Mouse (Mus musculus) adrenal gland, postnatal 25 days (tissue): ENCODE measurements around the gene Gemin6. TPM values are rescaled to one million over a fixed set of nuclear protein-coding genes. Genes with fewer than 3 reads are reported as not detected.
"Not testable (repeated sequence)": the region's sequence is repeated elsewhere in the genome, so short reads cannot be mapped to it uniquely, and the experiment has no call there.

ENCODE experiments used
- DNase-seq: peaks from one replicate; pipeline ENCODE4 v3.0.0; 2021; ENCODE audit warnings: mixed read lengths
- long read RNA-seq: library from polyadenylated mRNA; stranded (forward); transcript quantifications from one replicate; pipeline ENCODE4 v2.0.0, GENCODE M21; 2021
- total RNA-seq: library from RNA; stranded (reverse); gene quantifications from 2 replicates; pipeline ENCODE4 v1.2.3, GENCODE M21; 2021

Gemin6 gene
- 10.4 and 11.1 TPM in 2 replicates for total RNA-seq
- long read RNA-seq, transcript Gemin6-201 (3 exons, 1,134 nt), result major isoform, 9 of 14 reads
- long read RNA-seq, partial matches to known transcripts, result 0 of 14 reads
- long read RNA-seq, other reads (novel, unspliced or antisense), result 5 of 14 reads

DNA sequence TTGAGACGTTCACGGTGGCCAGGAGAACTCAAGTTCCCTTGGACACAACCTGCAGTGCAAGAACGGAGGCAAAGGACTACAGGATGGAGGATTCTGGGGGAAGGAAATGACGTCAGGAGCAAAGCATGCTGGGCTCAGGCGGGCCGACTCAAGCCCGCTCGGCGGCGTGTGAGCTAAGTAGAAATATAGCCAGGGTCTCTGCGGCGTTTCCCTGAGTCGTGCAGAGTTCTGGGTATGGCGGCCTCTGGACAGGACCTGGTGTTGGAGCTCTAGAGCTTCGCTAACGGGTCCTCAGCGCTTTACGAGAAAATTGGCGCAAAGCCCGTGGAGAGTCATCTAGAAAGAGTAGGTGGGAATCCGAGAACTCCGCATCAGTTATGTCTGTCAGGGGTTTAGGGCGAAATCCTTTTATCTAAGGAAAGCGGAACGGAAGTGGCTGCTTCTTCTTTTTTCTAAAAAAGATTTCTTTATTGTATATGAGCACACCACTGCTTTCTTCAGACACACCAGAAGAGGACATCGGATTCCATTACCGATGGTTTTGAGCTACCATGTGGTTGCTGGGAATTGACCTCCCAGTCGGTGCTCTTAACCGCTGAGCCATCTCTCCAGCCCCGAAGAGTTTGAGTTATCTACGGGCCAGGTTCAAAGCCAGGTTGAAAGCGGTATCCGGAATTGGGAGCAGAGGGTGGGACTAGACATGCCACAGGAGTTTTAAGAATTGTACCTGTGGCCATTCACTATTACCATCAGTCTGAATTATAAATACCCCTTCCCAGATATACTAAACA is at the start of gene Gemin6:
Gene Gemin6, plus strand, starts transcription at position 116 of the 791 bp plus-strand sequence.
- DNase-seq, result peak; percentile 72

DNA sequence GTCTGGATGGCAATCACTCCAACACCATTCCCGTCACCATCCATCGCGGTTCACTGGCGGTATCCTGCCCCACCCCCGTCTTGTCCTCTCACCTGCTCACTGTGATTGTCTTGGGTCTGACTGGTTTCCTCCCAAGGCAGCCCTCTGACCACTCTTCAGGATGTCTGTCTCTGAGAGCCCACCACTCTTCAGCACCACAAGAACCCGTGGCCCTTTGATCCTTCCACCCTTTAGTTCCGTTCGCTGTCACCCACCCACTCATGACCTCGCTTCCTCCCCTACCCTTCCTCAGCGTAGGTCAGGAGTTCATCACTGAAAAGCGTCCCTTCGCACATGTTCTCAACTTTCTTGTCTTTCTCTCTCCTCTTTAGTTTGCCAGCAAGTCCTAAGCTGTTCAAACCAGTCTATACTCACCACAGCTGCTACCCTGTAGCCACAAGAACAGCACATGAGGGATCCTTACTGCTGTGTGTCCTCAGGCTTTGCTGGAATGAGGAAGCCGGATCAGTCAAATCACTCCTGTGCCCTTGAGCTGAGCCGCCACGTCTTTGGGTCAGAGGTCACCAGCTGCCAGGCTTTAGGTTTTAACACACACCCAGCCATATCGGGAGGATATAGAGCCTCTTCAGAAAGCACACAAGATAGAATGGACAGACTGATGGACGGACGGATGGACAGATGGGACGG is 49.4 kb upstream of the Gemin6 start:
- no peak for DNase-seq

DNA sequence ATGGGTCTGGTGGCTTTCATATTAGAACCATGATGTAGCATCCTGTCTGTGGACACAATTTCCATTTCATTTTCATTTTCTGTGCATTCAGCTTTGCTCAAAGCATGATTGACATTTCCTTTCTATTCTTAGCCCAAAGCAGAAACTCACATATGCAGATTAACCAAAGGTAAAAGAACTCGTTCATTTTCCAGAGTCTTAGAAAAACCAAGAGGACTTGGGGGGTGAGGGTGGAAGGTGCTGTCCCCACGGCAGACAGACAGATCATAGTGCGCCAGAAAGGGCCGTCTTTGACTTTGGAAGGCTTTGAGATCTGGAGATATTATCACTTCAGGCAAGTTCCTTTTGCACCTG is 48.9 kb upstream of the Gemin6 start:
- no peak for DNase-seq

DNA sequence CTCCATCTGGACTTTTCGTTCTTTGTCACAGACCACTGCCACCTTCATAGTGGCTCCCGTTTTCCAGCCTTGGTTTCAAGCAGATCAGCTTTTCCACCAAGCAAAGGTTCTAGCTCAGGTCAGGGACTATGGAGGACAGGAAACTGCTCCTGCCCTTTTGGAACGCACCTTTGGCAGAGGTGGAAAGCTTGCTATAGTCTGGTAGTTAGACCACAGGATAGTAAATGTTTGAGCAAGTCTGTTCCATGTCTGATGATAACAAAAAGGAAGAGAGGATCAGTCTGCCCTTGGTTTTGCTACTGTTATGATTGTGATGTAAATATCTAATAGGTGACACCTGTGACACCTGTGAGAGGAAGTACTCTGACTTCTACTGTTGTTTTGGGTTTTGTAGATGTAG is 48.3 kb upstream of the Gemin6 start:
- DNase-seq, result no peak

DNA sequence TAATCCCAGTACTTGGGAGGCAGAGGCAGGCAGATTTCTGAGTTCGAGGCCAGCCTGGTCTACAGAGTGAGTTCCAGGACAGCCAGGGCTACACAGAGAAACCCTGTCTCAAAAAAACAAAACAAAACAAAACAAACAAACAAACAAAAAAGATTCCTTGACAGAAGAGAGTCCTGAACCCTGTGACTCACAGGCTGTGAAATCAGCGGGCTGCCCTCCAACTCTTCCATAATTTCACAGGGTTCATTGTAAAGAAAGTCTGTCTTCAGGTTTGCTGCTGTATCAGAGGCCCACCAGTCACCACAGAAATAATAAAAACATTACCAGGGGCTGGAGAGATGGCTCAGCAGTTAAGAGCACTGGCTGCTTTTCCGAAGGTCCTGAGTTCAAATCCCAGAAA is 45.4 kb upstream of the Gemin6 start:
- not testable (repeated sequence) for DNase-seq

DNA sequence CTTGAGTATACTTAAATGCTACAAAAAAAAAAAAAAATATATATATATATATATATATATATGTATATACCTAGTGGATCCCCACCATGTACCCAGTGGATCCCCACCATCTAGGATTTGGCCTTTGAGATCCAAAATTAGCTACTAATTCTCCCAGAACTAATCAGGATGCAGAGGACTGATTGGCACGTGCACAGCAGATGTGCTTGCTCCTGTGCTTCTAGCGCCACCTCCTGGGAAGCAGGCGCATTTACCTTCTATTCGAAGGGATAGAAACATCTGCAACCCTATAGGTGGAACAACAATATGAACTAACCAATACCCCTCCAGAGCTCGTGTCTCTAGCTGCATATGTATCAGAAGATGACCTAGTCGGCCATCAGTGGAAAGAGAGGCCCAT is 44.3 kb upstream of the Gemin6 start:
- peak; percentile 72 for DNase-seq

DNA sequence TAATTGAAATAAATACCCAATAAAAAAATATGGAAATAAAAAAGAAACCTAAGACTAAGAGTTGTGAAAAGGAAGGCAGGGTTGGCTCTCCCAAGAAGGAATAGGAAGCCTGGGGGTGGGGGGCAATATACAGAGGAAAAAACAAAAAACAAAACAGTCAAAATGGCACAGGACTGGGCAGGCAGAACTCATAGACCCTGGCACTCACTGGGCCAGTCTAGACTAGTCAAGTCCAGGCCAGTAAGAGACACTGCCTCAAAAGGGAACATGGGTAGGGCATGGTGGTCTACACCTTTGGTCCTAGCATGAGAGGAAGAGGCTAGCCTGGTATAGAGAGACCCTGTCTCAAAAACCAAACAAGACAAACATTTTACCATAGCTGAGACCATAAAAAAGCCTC is 43.8 kb upstream of the Gemin6 start:
- DNase-seq, result no peak

DNA sequence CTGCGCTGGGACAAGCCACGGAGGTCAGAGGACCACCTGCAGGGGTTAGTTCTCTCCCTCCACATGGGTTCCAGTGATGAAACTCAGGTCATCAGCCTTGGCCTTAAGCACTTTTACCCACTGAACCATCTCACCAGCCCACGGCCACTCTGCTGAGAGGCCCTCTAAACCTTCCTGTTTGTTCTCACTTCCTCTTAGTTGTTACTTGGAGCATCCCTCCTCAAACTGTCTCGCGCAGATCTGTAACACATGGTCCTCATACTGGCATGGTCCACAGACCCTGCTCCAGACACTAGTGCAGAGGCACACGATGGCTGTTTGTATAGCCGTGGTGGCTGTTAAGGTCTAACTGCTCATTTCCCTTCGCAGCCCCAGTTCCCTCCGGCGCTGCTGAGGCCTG is 40.6 kb upstream of the Gemin6 start:
- no peak for DNase-seq

DNA sequence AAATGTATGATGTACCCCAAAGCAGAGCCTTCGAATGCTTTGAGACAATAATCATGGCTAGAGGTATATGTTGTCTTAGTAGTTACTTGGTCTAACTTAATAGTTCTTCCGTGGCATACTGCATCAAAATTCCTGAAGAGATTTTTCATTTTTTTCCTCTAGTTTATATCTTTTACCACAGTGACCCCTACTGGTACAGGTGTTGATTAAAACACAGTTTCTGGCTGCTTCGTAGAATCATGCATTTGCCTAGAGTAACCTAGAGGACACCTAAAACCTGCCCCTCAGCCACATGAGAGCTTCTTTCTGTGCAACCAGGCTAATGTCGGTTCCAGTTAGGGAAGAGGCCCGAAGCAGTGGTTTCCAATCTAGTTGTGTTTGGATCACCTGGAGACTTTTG is 31.2 kb upstream of the Gemin6 start:
- DNase-seq, result no peak

DNA sequence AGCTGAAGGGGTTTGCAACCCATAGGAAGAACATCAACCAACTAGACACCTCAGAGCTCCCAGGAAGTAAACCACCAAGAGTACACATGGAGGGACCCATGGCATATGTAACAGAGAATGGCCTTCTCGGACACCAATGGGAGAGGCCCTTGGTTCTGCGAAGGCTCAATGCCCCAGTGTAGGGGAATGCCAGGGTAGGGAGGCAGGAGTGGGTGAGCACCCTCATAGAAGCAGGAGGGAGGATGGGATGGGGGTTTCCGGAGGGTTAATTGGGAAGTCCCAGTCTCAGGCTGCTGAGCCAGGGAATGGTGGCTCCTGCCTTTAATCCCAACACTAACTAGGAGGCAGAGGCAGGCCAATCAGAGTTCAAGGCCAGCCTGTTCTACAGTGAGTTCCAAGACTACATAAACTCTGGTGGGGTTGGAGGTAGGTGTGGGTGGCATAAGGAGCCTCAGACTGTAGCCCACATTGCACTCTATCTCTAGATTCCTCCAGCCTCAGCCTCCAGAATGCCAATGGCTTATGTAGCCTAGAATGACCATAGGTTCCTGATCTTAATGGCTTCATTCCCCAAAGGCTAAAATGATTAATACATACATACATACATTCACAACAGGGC is 25.0 kb upstream of the Gemin6 start:
- no peak for DNase-seq

DNA sequence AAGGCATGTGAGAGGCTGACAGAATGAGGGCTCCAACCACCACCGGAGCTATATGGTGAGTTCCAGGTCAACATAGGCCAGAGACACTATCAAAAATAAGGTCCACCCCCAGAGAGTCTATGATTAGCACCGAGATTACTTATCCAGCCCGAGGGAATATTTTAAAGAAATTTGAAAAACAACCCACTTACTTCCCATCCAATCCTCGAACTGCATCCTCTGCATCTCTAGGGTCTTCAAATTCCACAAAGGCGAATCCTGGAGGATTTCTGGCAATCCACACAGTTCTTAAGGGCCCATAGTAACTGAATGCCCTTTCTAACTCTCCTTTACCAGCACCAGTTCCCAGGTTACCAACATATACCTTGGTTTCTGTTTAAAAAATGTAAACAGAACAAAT is 18.6 kb upstream of the Gemin6 start:
- no peak for DNase-seq

DNA sequence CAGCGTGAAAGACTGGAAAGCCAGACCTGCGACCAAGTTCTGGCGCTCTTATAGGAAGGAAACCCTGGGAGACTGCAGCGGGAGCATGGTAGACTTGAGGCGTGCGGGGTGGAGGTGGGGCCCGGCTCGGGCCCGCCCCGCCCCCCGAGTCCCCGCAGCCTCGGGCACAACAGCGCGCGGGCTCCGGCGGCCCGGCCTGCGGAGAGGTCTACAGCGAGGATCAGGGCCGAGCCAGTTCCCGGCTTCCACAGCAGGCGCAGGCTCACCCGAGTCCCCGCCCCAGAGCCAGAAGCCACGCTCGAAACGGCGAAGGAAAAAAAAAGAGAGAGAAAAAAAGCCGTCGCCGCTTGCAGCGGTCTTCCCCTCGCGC is 18.0 kb upstream of the Gemin6 start:
- peak; percentile 72 for DNase-seq

DNA sequence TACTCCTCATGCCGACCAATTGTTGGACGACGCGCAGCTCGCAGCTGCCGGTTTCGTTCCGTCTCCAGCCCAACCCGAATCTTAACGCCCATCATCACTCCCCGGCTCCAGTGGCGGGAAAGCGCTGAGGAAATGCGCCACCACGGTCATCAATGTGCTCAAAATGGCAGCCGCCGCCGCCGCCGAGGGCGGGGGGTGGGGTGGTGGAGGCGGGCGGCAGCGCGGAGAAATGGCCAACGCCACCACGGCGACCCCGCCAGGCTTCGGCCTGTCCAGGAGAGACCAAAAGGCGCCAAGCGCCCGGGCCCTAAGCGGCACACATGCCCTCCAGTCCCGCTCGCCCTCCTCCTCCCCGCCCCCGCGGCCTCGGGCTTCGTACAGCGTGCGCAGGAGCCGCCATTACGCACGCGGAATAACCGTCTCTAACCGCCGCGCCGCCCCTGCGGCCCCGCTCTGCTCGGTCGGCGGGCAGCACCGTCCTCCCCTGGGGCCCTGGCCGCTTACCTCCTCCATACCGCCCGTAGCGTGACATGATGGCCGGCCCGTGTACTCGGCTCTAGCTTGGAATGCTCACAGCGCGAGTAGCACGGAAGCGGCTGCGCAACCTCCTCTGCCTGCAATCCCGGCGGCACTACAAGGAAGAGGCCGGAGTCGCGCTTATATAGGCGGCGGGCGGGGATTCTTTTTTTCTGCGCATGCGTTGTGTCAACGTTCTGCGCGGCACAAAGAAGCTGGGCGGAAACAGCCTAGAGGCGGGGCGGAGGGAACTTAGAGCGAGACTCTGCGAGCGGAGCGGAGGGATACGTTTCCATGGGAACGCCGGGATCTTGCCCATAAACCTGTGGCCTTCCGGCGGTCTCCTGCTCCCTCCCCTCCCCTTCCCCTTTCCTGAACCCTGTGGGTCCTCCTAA is 17.3 kb upstream of the Gemin6 start, which contains the start of the genes Srsf7 and Ttc39d:
Gene Srsf7, minus strand, starts transcription at position 637 of the 911 bp plus-strand sequence.
Gene Ttc39d, plus strand, starts transcription at position 790 of the 911 bp plus-strand sequence.
- DNase-seq, result peak; percentile 96

DNA sequence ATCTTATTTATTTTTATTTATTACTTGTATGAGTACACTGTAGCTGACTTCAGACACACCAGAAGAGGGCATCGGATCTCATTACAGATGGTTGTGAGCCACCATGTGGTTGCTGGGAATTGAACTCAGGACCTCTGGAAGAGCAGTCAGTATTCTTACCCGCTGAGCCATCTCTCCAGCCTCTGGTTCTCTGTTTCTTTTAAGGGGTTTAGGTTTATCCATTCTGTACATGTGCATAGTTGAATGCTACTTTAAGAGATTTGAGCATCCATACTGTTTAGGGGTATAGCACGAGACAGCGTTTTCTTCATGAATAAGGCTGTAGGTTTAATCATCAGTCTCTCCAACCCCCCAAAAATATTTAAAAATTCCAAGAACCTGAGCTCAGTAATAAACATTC is 10.2 kb upstream of the Gemin6 start:
- DNase-seq, result not testable (repeated sequence)

DNA sequence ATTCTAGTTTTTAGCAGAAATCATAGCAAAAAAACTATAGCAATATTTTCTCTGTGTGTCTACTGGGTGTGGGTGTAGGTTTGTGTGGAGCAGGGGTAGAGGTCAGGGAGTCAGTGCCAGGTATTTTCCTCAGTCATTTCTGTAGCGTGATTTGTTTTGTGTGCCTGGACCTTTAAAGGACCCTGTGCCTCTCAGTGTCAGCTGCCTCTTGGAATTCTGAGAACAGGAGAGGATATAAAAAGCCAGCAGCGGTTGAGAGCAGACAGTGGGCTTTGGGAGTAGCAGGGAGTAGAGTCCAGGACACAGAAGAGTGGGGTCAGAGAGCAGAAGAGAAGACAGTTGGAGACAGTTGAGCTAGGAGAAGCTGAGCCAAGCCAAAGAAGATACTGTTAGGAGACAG is 4.1 kb upstream of the Gemin6 start:
- DNase-seq, result no peak

DNA sequence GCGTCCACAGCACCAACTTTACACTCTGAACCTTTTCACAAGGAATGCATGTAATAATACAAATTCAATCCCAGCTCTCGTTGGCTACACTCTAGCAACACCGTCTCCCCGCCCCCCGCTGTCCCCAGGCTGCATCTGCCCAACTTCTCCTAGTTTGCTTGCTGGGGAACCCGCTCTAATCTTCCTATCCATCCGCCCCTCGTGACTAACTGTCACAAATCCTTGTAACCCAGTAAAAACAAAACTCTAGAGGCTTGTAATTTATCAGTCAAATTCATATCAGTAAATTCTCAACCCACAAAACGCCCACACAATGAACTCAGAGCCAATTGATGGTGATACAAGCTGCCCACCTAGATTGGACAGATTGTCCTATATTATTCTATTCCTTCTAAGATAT is 3.0 kb upstream of the Gemin6 start:
- no peak for DNase-seq

DNA sequence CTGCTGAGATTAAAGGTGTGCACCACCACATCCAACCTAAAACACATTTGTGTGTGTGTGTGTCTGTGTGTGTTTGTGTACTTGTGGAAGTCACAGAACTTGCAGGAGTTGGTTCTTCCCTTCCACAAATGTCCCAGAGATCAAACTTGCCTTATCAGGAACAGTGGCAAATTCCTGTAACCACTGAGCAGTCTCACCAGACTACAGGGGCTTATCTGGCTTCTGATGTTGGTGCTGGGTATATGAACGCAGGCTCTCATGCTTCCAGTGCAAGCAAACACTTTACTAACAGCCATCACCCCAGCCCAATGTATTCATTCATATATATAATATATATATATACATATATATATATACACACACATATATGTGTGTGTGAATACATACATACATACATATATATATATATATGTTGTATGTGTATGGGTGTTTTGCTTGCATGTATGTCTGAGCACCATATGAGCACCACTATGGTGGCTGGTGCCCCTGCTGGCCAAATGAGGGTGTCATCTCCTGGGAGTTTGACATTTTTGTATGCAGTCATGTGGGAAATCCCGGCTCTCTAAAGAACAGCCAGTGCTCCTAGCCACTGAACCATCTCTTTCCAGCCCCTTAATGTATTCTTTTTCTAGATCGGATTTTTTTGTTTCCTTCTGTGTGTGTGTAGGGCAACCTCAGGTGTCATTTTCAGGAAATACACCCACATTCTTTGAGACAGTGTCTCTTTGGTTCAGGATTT is 2.2 kb upstream of the Gemin6 start:
- no peak for DNase-seq

DNA sequence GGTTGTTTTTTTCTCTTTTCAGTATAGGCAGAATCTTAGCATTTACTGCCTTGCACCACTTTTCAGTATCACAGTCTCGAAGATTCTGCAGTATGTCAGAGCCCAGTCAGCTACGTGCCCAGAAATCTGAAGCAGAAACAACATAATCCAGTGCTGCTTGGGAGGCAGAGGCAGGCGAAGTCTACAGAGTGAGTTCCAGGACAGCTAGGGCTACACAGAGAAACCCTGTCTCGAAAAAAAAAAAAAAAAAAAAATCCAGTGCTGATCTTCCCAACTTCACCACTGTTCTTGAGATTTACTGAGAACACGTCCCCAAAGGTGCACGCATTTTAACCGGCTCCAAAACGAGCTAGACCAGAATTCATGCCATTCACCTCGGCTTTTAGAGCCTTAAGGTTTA is 412 bp upstream of the Gemin6 start:
- no peak for DNase-seq

DNA sequence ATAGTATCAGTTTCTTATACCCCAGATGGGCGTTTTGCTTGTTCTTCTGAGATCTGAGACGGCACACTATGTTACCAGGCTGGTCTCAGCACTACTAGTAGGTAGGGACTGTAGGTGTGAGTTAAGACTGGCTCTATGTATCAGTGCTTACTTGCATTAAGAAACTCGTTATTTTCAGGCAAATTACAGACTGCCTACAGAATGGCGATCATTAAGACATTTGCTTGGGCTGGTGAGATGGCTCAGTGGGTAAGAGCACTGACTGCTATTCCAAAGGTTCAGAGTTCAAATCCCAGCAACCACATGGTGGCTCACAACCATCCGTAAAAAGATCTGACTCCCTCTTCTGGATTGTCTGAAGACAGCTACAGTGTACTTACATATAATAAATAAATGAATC is 901 bp downstream of the Gemin6 start:
- not testable (repeated sequence) for DNase-seq

DNA sequence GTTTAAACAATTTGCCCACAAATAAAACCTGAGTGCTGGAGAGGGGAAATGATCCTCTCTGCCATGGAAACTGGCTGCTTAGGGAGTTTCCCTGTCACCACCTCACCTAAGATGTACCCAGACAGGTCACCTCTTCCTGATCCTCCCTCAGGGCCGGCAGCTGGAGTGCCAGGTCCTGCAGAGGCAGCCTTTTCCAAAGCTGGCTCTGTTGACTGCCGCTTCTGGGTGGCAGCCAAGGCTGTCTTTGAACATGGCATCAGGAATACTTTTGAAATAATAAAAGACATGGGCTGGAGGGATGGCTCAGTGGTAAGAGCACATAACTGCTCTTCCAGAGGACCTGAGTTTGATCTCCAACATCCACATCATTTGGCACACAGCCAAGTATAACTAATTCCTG is 5.2 kb downstream of the Gemin6 start:
- peak; percentile 50 for DNase-seq

DNA sequence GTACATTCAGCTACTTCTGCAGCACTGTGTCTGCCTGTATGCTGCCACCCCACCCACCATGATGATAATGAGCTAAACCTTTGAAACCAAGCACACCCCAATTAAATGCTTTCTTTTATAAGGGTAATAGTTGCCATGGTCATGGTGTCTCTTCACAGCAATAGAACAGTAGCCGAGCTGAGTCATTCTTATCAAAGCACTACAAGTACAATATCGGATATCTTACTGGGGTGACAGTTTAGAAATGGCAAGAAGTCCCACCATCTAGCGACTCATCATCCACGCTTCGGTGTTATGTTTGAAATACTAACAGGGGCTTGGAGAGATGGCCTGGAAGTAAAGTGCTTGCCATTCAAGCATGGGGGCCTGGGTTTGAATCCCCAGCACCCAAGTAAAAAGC is 9.6 kb downstream of the Gemin6 start:
- DNase-seq, result no peak
